Mouse (Mus musculus) adrenal gland, adult 8-10 months (tissue): Measurements from ENCODE around the gene Gjd2. TPM values are rescaled to one million over a fixed set of nuclear protein-coding genes. Genes with fewer than 3 reads are reported as not detected.

Experiments used
- DNase-seq: peaks from one replicate; pipeline ENCODE4 v3.0.0; 2022
- total RNA-seq, 4 experiments: library from RNA; stranded (reverse); gene quantifications; 2 replicates each; pipeline ENCODE4 v1.2.4; 2022

Gene Gjd2
- total RNA-seq, 4 experiments from 2014 or later = 4.4 to 6.1 (median 5.5) TPM

DNA sequence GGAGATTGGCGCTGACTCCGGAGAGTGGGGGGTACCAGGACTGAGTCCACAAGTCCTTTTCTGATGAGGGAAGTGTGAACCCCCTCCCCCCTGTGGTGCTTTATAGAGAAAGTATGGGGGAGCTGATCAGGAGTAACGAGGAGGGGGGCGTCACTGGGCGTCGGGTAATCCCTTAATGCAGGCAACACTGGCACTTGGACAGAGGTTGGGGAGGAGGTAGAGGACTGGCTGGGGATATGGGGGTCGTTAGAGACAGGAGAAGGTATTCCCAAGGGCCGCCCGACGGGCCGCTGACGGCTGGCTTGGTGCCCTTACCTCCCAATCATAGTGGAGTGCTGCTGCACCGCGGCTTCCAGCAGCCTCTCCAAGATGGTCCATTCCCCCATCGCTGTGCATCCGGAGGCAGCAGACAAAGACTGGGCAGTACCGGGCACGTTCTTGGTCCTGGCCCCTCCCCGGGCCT is 639 bp downstream of the Gjd2 start:
- DNase-seq = no peak

DNA sequence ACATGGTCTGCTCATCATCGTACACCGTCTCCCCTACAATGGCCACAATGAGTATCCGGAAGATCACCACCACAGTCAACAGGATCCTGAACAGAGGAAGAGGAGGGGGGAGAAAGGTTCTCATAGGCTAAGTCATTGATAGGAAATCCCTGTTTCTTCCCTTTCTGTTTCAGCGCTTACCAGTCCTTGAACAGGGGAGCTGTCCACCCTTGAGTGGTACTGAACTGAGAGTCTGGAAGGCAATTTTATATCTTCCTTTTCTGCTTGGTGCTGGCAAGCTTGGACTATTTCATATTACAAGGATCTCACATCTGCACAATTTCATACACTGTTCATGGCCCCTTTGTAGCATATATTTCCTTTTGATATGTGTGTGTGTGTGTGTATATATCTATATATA is 1.6 kb downstream of the Gjd2 start:
- no peak for DNase-seq

DNA sequence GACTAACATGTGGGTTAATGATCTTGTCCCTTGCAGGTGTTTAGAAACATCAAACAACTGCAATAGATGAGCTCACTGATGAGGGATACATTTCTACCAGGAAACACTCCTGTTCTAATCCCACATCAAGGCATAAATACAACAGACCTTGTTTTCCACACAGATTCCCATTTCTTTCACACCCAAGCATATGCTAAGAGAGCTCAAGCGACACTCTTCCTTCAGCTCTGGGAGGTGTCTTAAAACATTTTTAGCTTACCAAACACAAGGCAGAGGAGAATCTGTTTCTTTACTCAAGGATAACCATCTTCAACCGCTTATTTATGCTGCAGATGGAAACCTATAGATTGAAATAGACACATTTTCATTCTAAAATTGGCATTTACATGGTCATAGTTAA is 5.1 kb downstream of the Gjd2 start:
- DNase-seq = no peak

DNA sequence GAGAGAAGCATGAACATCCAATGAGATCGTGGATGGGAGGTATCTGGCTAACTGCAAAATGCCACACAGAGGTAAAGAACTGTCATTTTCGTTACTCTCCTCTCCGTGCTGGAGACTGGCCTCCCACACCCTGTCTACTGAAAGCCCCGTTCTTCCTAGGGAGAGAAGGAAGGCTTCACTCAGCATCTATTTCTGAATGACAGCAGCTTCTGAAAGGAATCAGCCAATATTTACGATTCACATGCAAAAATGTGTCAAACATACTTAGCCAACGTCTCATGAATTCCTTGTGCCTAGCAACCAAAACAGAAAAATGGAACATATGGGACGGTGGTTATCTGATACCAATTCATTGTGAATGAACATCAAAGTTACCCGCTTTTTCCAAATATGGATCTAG is 15.9 kb downstream of the Gjd2 start:
- DNase-seq = no peak

DNA sequence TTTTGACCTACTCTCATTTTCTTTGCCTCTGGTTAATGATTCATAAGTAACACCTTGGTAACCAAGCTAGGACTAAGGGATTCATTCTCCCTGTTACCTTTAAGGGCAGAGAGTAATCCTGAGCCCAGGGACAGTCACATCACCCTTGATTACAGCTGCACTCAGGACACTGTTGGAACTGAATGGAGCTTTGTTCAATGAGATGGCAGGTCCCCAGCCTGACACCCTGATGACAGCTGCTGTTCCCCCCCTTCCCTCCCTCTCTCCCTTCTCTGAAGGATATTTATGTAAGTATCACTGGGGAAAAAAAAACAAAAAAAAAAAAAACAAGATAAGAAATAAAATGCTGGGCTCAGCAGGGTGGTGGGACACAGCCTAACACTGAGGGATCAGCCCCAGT is 16.5 kb downstream of the Gjd2 start:
- DNase-seq = no peak

DNA sequence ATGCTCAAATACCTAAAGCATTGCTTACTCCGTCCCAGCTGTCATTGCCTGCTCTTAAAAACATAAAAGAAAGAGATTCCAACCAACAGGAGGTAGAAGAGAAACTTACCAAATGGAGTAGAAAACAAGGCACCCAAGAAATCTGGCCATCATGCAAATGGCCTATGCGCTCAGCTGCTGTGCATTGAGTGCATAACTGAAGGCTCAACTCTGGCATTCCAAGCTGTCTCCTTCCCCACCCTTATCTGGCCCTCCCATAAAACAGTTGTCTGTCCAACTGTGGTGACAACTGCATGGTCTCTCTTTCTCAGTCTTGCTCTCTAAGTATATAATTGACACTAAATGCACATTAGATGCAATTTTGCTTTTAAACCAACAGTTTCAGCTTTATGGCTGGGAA is 28.5 kb downstream of the Gjd2 start:
- no peak for DNase-seq

DNA sequence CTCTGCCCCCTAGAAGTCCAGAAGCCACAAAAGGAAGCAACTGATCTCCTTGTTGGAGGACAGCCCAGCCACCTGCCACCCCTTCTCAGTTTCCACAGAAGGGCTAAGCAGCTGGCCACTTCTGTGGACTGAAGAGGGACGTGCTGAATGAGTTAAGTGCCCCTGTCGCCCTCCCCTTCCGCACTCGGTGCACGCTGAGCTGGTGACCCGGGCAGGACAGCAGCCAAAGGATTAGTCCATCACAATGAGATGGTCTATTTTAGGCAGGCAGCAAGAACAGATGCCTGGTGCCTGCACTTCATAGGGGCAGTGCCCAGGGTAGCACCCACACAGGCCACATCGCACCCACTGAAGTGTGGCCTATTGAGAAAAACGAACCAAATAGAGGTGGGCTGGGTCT is 32.8 kb downstream of the Gjd2 start:
- DNase-seq = no peak

DNA sequence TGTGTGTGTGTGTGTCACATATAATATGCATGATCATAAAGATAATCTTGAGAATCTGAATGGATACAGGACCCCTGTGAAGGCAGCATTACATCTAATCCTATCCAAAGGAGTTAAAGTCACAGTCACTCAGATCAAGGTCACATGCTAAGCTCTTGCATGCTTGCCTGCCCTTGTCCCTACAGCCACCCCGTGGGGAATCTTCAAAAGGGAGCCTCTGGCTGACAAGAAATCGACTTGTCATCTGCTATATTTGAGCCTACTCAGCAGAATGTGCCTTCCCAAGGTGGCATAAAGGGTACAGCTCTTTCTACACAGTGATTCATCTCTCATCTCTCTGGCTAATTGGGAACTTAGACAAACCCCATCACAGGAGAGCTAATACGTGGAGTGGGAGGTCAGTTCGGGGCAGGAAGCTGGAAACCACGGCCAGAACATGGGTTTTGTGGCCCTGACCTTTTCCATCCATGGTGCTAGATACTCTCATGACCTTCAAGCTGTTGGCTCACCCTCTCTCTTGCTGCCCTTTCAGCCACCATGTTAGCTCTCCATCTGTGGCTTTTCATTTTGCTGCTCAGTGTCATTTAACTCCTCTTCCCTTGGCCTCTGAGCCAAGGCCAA is 35.2 kb downstream of the Gjd2 start:
- DNase-seq = peak; percentile 12

DNA sequence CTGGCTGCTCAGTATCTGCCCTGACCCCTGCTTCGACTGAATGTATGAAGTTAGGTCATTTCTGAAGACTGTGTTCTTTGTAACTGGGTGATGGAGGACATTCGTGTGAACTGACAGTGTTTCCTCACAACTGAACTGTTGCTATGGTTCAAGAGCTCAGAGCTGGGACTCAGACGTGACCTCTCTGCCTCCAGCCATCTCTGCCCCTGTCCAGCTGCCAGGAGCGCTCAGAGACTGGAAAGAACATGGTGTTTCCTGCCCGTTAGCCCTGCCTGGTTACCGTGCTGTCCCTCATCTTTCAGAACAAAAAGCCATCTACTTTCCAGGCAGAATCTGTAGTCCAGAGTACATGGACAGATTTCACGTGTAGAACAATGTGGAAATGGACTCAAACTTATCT is 39.5 kb downstream of the Gjd2 start:
- DNase-seq = no peak

DNA sequence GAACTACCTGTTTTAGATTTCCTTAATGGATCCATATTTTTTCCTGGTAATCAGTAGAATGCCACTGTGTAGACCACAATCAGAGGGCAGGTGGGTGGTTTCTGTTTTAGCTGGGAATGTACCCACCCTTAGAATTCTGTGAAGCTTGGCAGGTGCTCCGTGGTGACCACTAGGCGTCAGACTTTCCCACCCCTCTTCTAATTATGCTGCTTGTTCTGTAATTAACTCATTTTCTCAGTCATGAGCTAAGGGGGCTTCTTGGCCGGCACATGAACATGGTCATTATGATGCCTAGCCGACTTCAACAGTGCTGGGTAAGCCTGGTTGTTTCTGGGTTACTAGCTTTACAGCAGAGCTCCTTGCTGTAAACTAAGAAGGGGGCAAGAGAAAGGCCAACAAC is 47.0 kb downstream of the Gjd2 start:
- no peak for DNase-seq

Other genes starting within 250 kb of the Gjd2 start
- gene Scg5, start 184.5 kb downstream of the Gjd2 start, total RNA-seq = 10 to 100 TPM; 48.4 to 89.5 (median 64.1) TPM
- gene Arhgap11a, start 165.0 kb downstream of the Gjd2 start, total RNA-seq = 1 to 10 TPM; 2.1 to 2.8 (median 2.3) TPM
- not detected for gene Actc1, start 39.9 kb upstream of the Gjd2 start, total RNA-seq
- 10 to 100 TPM; 34.1 to 43.1 (median 42.8) TPM for gene Aqr, start 173.4 kb upstream of the Gjd2 start, total RNA-seq
- gene Zfp770, start 187.8 kb upstream of the Gjd2 start, total RNA-seq = 10 to 100 TPM in 3 of 4 experiments, 1 to 10 TPM in 1; 8.7 to 13.9 (median 12.9) TPM